Mouse (Mus musculus) ES-E14 (cell line): ENCODE measurements at regions not wholly inside any gene's neighbourhood (a gene's known extent, or its start where the extent isn't known, plus 50 kb on each side); places are given as distances from the start of the nearest gene placed in this dataset.

Experiments
- CHD2 ChIP-seq: IDR thresholded peaks from 2 replicates; pipeline ENCODE4 v1.6.1; 2014; ENCODE audit warnings: mild to moderate bottlenecking, low read depth, low read length, inconsistent platforms
- MAFK ChIP-seq: IDR thresholded peaks from 2 replicates; pipeline ENCODE4 v1.6.1; 2014; ENCODE audit warnings: mild to moderate bottlenecking, low read depth, low read length, inconsistent platforms; ENCODE audit not compliant: insufficient read depth

DNA sequence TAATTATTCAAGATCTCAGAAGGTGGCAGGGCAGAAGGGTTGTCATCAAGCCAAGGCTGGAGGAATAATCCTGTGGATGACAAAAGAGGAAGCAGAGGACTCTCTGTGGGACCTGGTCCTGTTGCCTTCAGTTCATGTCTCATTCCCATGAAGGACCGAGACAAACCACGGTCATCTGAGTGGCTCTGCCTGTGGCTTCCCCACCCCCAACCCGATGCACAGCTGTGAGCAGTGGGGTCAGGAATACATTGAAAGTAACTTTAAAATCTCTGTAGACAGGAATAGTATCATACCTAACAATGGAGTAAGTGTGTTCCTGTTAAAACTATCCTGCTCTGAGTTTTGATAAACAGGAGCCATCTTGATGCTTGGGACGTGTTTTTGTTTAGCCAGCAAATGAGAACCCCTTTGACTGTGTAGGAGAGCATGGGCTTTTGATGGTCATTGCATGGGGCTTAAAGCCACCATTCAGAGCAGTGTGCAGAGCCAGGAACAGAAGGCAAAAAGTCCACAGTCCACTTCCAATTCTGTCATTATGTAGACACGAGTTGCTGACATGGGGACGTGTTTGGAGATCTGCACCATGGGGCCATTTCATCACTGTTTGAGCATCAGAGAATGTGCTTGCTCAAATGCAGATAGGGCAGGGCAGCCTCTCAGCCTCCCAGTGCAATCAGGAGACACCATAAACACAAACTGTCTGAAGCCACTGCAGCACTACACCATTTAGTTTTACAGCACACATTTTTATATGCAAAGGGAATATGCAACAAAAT, 88.3 kb downstream of the Gm815 start:
- TF ChIP-seq CHD2 (no peak), MAFK (no peak)
